Mouse (Mus musculus) CH12.LX (cell line): ENCODE results near the gene Lrrc8c. TPM values are rescaled to one million over a fixed set of nuclear protein-coding genes. Genes with fewer than 3 reads are reported as not detected.
A peak's percentile ranks its signal among the peaks of the same experiment; 100 is the strongest.

Experiments used
- DNase-seq: peaks from one replicate; pipeline ENCODE4 v3.0.0-alpha.2; 2013; ENCODE audit errors: extremely low read depth
- H3K27ac ChIP-seq: 2 replicates; pipeline ENCODE4 v1.5.1; 2012; ENCODE audit warnings: low read depth, mild to moderate bottlenecking, control low read depth, moderate library complexity; ENCODE audit not compliant: insufficient read depth
- H3K27me3 ChIP-seq: replicated peaks from 2 replicates; pipeline ENCODE3; 2012; ENCODE audit warnings: inconsistent platforms
- H3K36me3 ChIP-seq, 2 experiments: replicated peaks in 1 of 2; 2 replicates each; pipeline versions ENCODE3 to v1.6.1; 2012; ENCODE audit warnings: inconsistent platforms in 1 of 2, low read length in 1 of 2, mild to moderate bottlenecking in 1 of 2, mixed read lengths in 1 of 2, moderate library complexity in 1 of 2; ENCODE audit not compliant: control insufficient read depth in 1 of 2, insufficient read depth in 1 of 2
- H3K4me1 ChIP-seq, 2 experiments: 2 replicates each; pipeline ENCODE4 v1.6.1; 2012; ENCODE audit warnings: inconsistent platforms in 1 of 2, moderate library complexity in 1 of 2; ENCODE audit not compliant: insufficient read depth in 2 of 2, control insufficient read depth in 1 of 2
- H3K4me2 ChIP-seq: 2 replicates; pipeline ENCODE4 v1.6.1; 2012; ENCODE audit warnings: low read depth, mild to moderate bottlenecking, control low read depth; ENCODE audit not compliant: poor library complexity, insufficient read depth, severe bottlenecking
- H3K4me3 ChIP-seq, 3 experiments: fragments of 150-350 bp in 1 of 3; sonication (generic) in 1 of 3; replicated peaks in 1 of 3; 2 replicates each; pipeline versions ENCODE3 to v1.5.1; 2011 to 2012; ENCODE audit warnings: low read depth in 2 of 3, low read length in 2 of 3, mild to moderate bottlenecking in 2 of 3, moderate library complexity in 2 of 3, control low read depth in 1 of 3, improper control_type of control experiment in 1 of 3, inconsistent platforms in 1 of 3, mixed read lengths in 1 of 3; ENCODE audit not compliant: poor library complexity in 1 of 3
- H3K79me2 ChIP-seq: replicated peaks from 2 replicates; pipeline ENCODE4 v1.6.1; 2012; ENCODE audit warnings: mild to moderate bottlenecking, moderate library complexity; ENCODE audit not compliant: control insufficient read depth, poor library complexity, insufficient read depth, severe bottlenecking; ENCODE audit errors: extremely low read depth
- H3K9ac ChIP-seq: 2 replicates; pipeline ENCODE4 v1.6.1; 2012; ENCODE audit warnings: low read depth, mild to moderate bottlenecking, control low read depth, moderate library complexity; ENCODE audit not compliant: insufficient read depth
- H3K9me3 ChIP-seq: replicated peaks from 2 replicates; pipeline ENCODE3; 2012; ENCODE audit warnings: low read length, inconsistent platforms, mixed read lengths
- BHLHE40 ChIP-seq: IDR thresholded peaks from 2 replicates; pipeline ENCODE4 v1.6.1; 2011; ENCODE audit warnings: mild to moderate bottlenecking, low read depth, low read length, improper control_type of control experiment
- E2F4 ChIP-seq: IDR thresholded peaks from 2 replicates; pipeline ENCODE4 v1.6.1; 2011; ENCODE audit warnings: low read depth, low read length, improper control_type of control experiment; ENCODE audit not compliant: insufficient replicate concordance
- ELF1 ChIP-seq: IDR thresholded peaks from 2 replicates; pipeline ENCODE4 v1.6.1; 2014; ENCODE audit warnings: low read depth, mild to moderate bottlenecking, inconsistent platforms, low read length, improper control_type of control experiment
- EP300 ChIP-seq: IDR thresholded peaks from 2 replicates; pipeline ENCODE4 v1.6.1; 2011; ENCODE audit warnings: low read length, improper control_type of control experiment
- HCFC1 ChIP-seq: IDR thresholded peaks from 2 replicates; pipeline ENCODE4 v1.6.1; 2012; ENCODE audit warnings: low read depth, mild to moderate bottlenecking, inconsistent platforms, low read length, improper control_type of control experiment
- IRF4 ChIP-seq: IDR thresholded peaks from 2 replicates; pipeline ENCODE4 v1.6.1; 2014; ENCODE audit warnings: low read depth, mild to moderate bottlenecking, inconsistent platforms, low read length, improper control_type of control experiment
- JUND ChIP-seq: conservative IDR thresholded peaks from 2 replicates; pipeline ENCODE4 v1.6.1; 2011; ENCODE audit warnings: low read depth, low read length, improper control_type of control experiment
- MAFK ChIP-seq: IDR thresholded peaks from 2 replicates; pipeline ENCODE4 v1.6.1; 2011; ENCODE audit warnings: low read length, improper control_type of control experiment; ENCODE audit not compliant: insufficient replicate concordance
- MEF2A ChIP-seq: IDR thresholded peaks from 2 replicates; pipeline ENCODE4 v1.6.1; 2014; ENCODE audit warnings: low read depth, mild to moderate bottlenecking, inconsistent platforms, low read length, improper control_type of control experiment, borderline replicate concordance
- MXI1 ChIP-seq: IDR thresholded peaks from 2 replicates; pipeline ENCODE4 v1.6.1; 2011; ENCODE audit warnings: mild to moderate bottlenecking, low read depth, low read length, improper control_type of control experiment
- MYC ChIP-seq: IDR thresholded peaks from 2 replicates; pipeline ENCODE4 v1.6.1; 2011; ENCODE audit warnings: low read depth, mild to moderate bottlenecking, improper control_type of control experiment, low read length
- PAX5 ChIP-seq: IDR thresholded peaks from 2 replicates; pipeline ENCODE4 v1.6.1; 2012; ENCODE audit warnings: low read length, inconsistent platforms, mixed read lengths
- POLR2AphosphoS2 ChIP-seq: IDR thresholded peaks from 2 replicates; pipeline ENCODE4 v1.6.1; 2011; ENCODE audit warnings: low read depth, low read length, improper control_type of control experiment
- RAD21 ChIP-seq: IDR thresholded peaks from 2 replicates; pipeline ENCODE4 v1.6.1; 2011; ENCODE audit warnings: low read depth, mild to moderate bottlenecking, low read length, improper control_type of control experiment, moderate library complexity
- SIN3A ChIP-seq: IDR thresholded peaks from 2 replicates; pipeline ENCODE4 v1.6.1; 2012; ENCODE audit warnings: low read length, improper control_type of control experiment, inconsistent platforms
- SMC3 ChIP-seq: IDR thresholded peaks from 2 replicates; pipeline ENCODE4 v1.6.1; 2011; ENCODE audit warnings: low read depth, low read length, improper control_type of control experiment
- TCF12 ChIP-seq: IDR thresholded peaks from 2 replicates; pipeline ENCODE4 v1.6.1; 2014; ENCODE audit warnings: low read depth, mild to moderate bottlenecking, inconsistent platforms, low read length, improper control_type of control experiment
- UBTF ChIP-seq: IDR thresholded peaks from 2 replicates; pipeline ENCODE4 v1.6.1; 2012; ENCODE audit warnings: low read depth, mild to moderate bottlenecking, inconsistent platforms, low read length, improper control_type of control experiment, moderate library complexity
- USF2 ChIP-seq: conservative IDR thresholded peaks from 2 replicates; pipeline ENCODE4 v1.6.1; 2011; ENCODE audit warnings: low read depth, low read length, improper control_type of control experiment
- ZC3H11A ChIP-seq: IDR thresholded peaks from 2 replicates; pipeline ENCODE4 v1.6.1; 2012; ENCODE audit warnings: low read depth, mild to moderate bottlenecking, inconsistent platforms, low read length, improper control_type of control experiment
- ZKSCAN1 ChIP-seq: IDR thresholded peaks from 2 replicates; pipeline ENCODE4 v1.6.1; 2012; ENCODE audit warnings: low read depth, inconsistent platforms, low read length, improper control_type of control experiment, borderline replicate concordance
- ZNF384 ChIP-seq: IDR thresholded peaks from 2 replicates; pipeline ENCODE4 v1.6.1; 2012; ENCODE audit warnings: low read depth, low read length, improper control_type of control experiment, inconsistent platforms
- dilution Hi-C: fragments of 300-500 bp; cut with MboI; formaldehyde crosslinking; loops from 2 replicates; pipeline ENCODE4 v1.14.3; 2020; ENCODE audit warnings: low sequenced_read_pairs; ENCODE audit not compliant: extremely low pct_unique_long_range_greater_than_20kb, extremely low pct_ligation_motif_present
- in situ Hi-C: fragments of 300-500 bp; cut with MboI; formaldehyde crosslinking; loops from 3 replicates; pipeline ENCODE4 v1.14.3; 2019; ENCODE audit warnings: low sequenced_read_pairs, low pct_ligation_motif_present, low pct_unique_long_range_greater_than_20kb, mixed read lengths
- polyA plus RNA-seq: library from polyadenylated mRNA; unstranded; fragments of >175 nt; gene quantifications from 2 replicates; pipeline ENCODE4 v1.2.1, GENCODE M21; 2012; ENCODE audit warnings: low read depth; ENCODE audit not compliant: insufficient read length
- total RNA-seq, 2 experiments: library from RNA; depleted of rRNA; stranded (reverse); fragments of 300-350 nt in 1 of 2; fragments of >200 nt in 1 of 2; gene quantifications; 2 replicates each; pipeline ENCODE4 v1.2.3; 2012 to 2014

Lrrc8c gene
- total and polyA plus RNA-seq, 3 experiments: 3.3 to 10.3 (median 5.9) TPM

DNA sequence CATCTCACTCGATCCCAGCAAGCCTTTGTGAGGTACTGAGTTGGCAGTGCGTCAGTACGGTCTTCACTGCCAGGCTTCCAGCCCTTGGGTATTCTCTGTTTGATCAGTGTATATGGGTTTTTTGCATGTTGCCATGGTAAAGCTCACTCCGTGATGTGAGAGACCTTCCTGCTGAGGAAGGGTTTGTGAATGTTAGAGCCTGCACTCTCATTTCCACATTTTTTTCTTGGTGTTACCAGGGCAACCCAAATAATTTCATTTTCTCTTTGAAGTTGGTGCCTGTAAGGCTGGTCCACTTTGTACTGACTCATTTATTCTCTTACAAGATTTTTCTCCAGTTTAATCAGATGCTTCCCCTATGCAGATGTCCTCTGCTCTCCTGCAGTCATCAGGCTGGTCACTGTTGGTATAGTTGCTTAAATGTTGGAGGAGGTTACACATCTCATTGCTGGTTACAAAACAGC lies 38.6 kb downstream of the Lrrc8c start:
- H3K27ac ChIP-seq: peak overlapping the region; percentile 44; the same call in 1 of the 2 replicates
- in situ Hi-C loops: no loop called here

DNA sequence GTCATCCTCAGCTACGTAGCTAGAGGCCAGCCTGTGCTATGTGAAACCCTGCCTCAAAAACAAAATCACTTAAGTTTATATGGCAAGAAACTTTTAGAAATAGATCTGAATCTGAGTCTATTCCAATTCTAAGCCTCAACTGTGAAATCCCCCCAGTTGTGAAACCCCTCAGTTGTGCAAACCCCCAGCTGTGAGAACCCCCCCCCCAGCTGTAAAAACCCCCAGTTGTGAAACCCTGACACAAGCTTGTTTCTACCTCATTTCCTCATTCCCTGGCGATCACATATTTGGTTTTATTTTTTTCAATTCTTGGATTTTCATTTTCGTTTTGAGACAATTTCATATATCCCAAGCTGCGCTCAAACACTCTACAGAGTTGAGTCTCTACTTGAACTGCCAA lies 39.3 kb downstream of the Lrrc8c start:
- in situ Hi-C loops: no loop called here
- dilution Hi-C loops: no loop called here
- H3K36me3 ChIP-seq: peaks cover 0 to 16% of the 10 kb centered on the region in 2 experiments
- H3K4me1 ChIP-seq: peaks cover 10 to 26% of the 10 kb centered on the region in 2 experiments
- H3K9ac ChIP-seq: no peak overlapping the region
- TF ChIP-seq IRF4 (peak; percentile 47; the same call in 1 of the 2 replicates), ZC3H11A (no peak), ZNF384 (no peak)
- TF ChIP-seq, all 38 proteins: peak for 1
- Histone ChIP-seq H3K4me3 (peak overlapping the region in 1 of 3 experiments; percentile 8), H3K4me2 (no peak overlapping the region), H3K27ac (no peak overlapping the region), H3K27me3 (no peaks in the 10 kb centered on the region), H3K79me2 (no peaks in the 10 kb centered on the region), H3K9me3 (peaks cover 8% of the 10 kb centered on the region)
- no peak for DNase-seq

More for the DNA sequence above, 38.6 kb downstream of the Lrrc8c start:
- peak; percentile 91 for DNase-seq
- dilution Hi-C loops: no loop called here
- no peaks in the 10 kb centered on the region for H3K27me3 ChIP-seq
- H3K9ac ChIP-seq: no peak overlapping the region
- H3K4me2 ChIP-seq: no peak overlapping the region
- peak overlapping the region in 1 of 3 experiments; percentile 8 for H3K4me3 ChIP-seq
- no peaks in the 10 kb centered on the region for H3K79me2 ChIP-seq
- peaks cover 8% of the 10 kb centered on the region for H3K9me3 ChIP-seq
- peaks cover 10 to 26% of the 10 kb centered on the region in 2 experiments for H3K4me1 ChIP-seq
- no peak for TF ChIP-seq ELF1
- peak; percentile 85 for TF ChIP-seq ZNF384
- 0 out of 2 replicates have a peak, but pooled peaks have one; percentile 41 for TF ChIP-seq MXI1
- TF ChIP-seq EP300: peak; percentile 37; the same call in 1 of the 2 replicates
- peaks cover 0 to 16% of the 10 kb centered on the region in 2 experiments for H3K36me3 ChIP-seq

DNA sequence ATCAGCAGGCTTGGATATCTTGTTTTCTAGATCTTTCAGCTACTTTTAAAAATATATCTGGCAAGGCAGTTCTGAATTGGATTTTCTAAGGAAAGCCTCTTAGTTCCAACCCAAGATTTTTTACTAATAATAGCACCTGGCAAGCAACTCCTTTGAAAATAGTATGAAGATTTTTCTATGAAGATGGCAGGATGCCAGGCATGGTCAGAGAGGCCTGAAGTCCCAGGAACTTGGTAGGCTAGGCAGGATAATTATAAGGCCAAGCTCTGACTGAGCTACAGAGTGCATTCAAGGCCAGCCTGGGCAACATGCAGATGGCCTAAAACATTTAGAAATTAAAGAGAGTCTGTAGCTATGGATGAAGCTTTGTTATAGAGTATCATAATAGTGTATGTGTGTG lies 42.7 kb downstream of the Lrrc8c start:
- Histone ChIP-seq H3K27me3 (no peaks in the 10 kb centered on the region), H3K9me3 (peaks cover 3% of the 10 kb centered on the region), H3K27ac (no peak overlapping the region), H3K9ac (no peak overlapping the region), H3K4me2 (no peak overlapping the region)
- DNase-seq: no peak
- in situ Hi-C loops (no loop called here), dilution Hi-C loops (no loop called here)
- TF ChIP-seq POLR2AphosphoS2: no peak
- no peak for TF ChIP-seq MYC
- no peak for TF ChIP-seq EP300
- TF ChIP-seq ELF1: no peak
- TF ChIP-seq USF2: no peak
- TF ChIP-seq PAX5: no peak
- TF ChIP-seq RAD21: no peak
- no peak for TF ChIP-seq ZNF384
- no peak for TF ChIP-seq E2F4
- no peak for TF ChIP-seq SMC3
- no peak for TF ChIP-seq SIN3A
- no peak for TF ChIP-seq IRF4
- no peak for TF ChIP-seq JUND
- no peak for TF ChIP-seq TCF12
- no peak for TF ChIP-seq MAFK
- TF ChIP-seq MEF2A: no peak
- no peak for TF ChIP-seq HCFC1
- TF ChIP-seq BHLHE40: no peak
- no peak for TF ChIP-seq ZKSCAN1
- no peak for TF ChIP-seq UBTF
- TF ChIP-seq, all 38 proteins: peak for 0
- Histone ChIP-seq H3K4me3 (no peak overlapping the region), H3K4me1 (peaks cover 10 to 28% of the 10 kb centered on the region in 2 experiments), H3K36me3 (peaks cover 0 to 31% of the 10 kb centered on the region in 2 experiments), H3K79me2 (no peaks in the 10 kb centered on the region)
